ENCODE assay signal across 8 mouse cellular contexts in the genomic region with DNA sequence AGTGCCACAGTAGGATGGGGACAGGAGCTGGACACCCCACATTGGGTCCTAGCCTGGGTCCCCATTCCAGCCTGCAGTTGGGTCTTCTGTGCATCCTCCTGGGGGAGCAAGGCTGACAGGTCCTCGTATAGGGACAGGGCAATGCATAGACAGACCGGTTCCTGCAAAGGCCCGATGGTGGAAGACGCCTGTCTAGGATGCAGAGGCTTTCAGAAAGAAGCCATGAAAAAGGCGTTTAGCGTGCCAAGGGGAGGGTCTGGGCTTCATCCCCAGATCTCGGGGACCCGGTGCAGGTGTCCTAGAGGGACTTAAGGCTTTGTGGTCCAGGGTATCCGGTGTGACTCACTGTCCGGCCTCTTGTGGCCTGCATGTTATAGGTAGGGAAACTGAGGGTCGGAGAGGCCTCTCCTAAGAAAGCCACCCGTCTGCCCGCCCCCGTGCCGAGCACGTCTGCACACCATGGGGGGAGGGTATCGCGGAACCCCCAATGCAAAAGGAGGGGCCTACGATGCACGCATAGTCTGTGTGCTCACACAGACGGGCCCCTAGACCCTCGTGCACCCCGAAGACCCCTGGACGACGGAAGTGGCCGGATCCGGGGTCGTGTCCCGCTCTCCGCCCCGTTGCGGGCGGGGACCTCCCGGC. TPM values are rescaled to one million over a fixed set of nuclear protein-coding genes. Genes with fewer than 3 reads are reported as not detected.
DNase-seq lines count a peak whose midpoint lies in the region; ATAC-seq lines count a peak whose summit lies in the region.

No protein-coding gene starts in this region.

- H3K4me1 ChIP-seq in hindbrain, embryonic 15.5 days (replicated peaks), result peaks cover 54% of the 10 kb centered on the region
- H3K4me1 ChIP-seq in midbrain, embryonic 16.5 days (ENCODE audit: control insufficient read depth, insufficient read depth, low read length), result peaks cover 37% of the 10 kb centered on the region

- no peaks in the 10 kb centered on the region for H3K9me3 ChIP-seq in hindbrain, embryonic 15.5 days
- H3K9me3 ChIP-seq in midbrain, embryonic 16.5 days (replicated peaks; ENCODE audit: control insufficient read depth, low read length, poor library complexity, severe bottlenecking), result no peaks in the 10 kb centered on the region

- H3K36me3 ChIP-seq in hindbrain, embryonic 15.5 days, result peaks cover 24% of the 10 kb centered on the region
- H3K36me3 ChIP-seq in midbrain, embryonic 16.5 days (ENCODE audit: control insufficient read depth, insufficient read depth, low read length), result peaks cover 36% of the 10 kb centered on the region

- peak overlapping the region; percentile 95 for H3K9ac ChIP-seq in hindbrain, embryonic 15.5 days
- H3K9ac ChIP-seq in midbrain, embryonic 16.5 days (ENCODE audit: low read depth, low read length), result peak overlapping the region; percentile 100

- H3K4me2 ChIP-seq in hindbrain, embryonic 15.5 days, result peak overlapping the region; percentile 89
- H3K4me2 ChIP-seq in midbrain, embryonic 16.5 days (ENCODE audit: low read length), result peak overlapping the region; percentile 90

- 2% methylated on average over 34 of the region's 34 CpGs for WGBS in hindbrain, embryonic 15.5 days
- 2% methylated on average over 34 of the region's 34 CpGs for WGBS in midbrain, embryonic 16.5 days

- peak overlapping the region; percentile 82 for H3K4me3 ChIP-seq in hindbrain, embryonic 15.5 days
- peak overlapping the region; percentile 88 for H3K4me3 ChIP-seq in midbrain, embryonic 16.5 days (ENCODE audit: low read depth, low read length)

- H3K27me3 ChIP-seq in hindbrain, embryonic 15.5 days, result no peaks in the 10 kb centered on the region
- no peaks in the 10 kb centered on the region for H3K27me3 ChIP-seq in midbrain, embryonic 16.5 days (ENCODE audit: control insufficient read depth, insufficient read depth, low read depth, low read length)

- DNase-seq in adrenal gland, adult 8-10 months, result peak; percentile 55
- DNase-seq in adrenal gland, postnatal 25 days, result no peak
- DNase-seq in right cerebral cortex, postnatal 25 days, result peak; percentile 51
- DNase-seq in right cerebral cortex, postnatal 36 days (ENCODE audit: low spot score in 2 of 2), result no peak
- DNase-seq in embryo, embryonic 11 days, result no peak
- DNase-seq in ovary, postnatal 10 days (ENCODE audit: low spot score), result no peak

- ATAC-seq in hindbrain, embryonic 15.5 days (ENCODE audit: low FRiP score, low read depth), result no peak
- ATAC-seq in midbrain, embryonic 16.5 days, result 0 out of 2 replicates have a peak, but pooled peaks have one; percentile 1

- peak overlapping the region; percentile 94 for H3K27ac ChIP-seq in hindbrain, embryonic 15.5 days (replicated peaks)
- peak overlapping the region; percentile 97 for H3K27ac ChIP-seq in midbrain, embryonic 16.5 days (ENCODE audit: low read length)

RNA-seq across cellular contexts. Expression of gene Pik3r2, which starts 0.5 kb away (rescaled TPM):
- 10 to 100 TPM; 44.0 to 73.8 (median 57.9) TPM for total RNA-seq in adrenal gland, adult 8-10 months (2022)
- 50.2 and 62.1 TPM in 2 replicates for total RNA-seq in adrenal gland, postnatal 25 days (2021)
- 104 and 113 TPM in 2 replicates for polyA plus RNA-seq in hindbrain, embryonic 15.5 days (2015; fragmentation: Nextera tagmentation; extraction: Ambion mirVana)
- 107 and 112 TPM in 2 replicates for polyA plus RNA-seq in midbrain, embryonic 16.5 days (2015; fragmentation: Nextera tagmentation; extraction: Ambion mirVana)

RNA-seq across cellular contexts. Expression of gene Mpv17l2, which starts 15.2 kb away (rescaled TPM):
- 100 to 1,000 TPM; 106 to 166 (median 126) TPM for total RNA-seq in adrenal gland, adult 8-10 months (2022)
- total RNA-seq in adrenal gland, postnatal 25 days (2021), result 127 and 143 TPM in 2 replicates
- 40.4 and 44.9 TPM in 2 replicates for polyA plus RNA-seq in hindbrain, embryonic 15.5 days (2015; fragmentation: Nextera tagmentation; extraction: Ambion mirVana)
- 34.8 and 35.7 TPM in 2 replicates for polyA plus RNA-seq in midbrain, embryonic 16.5 days (2015; fragmentation: Nextera tagmentation; extraction: Ambion mirVana)

RNA-seq across cellular contexts. Expression of gene Rab3a, which starts 21.5 kb away (rescaled TPM):
- total RNA-seq in adrenal gland, adult 8-10 months (2022), result 10 to 100 TPM; 59.6 to 90.1 (median 74.4) TPM
- 65.2 and 89.6 TPM in 2 replicates for total RNA-seq in adrenal gland, postnatal 25 days (2021)
- polyA plus RNA-seq in hindbrain, embryonic 15.5 days (2015; fragmentation: Nextera tagmentation; extraction: Ambion mirVana), result 503 and 561 TPM in 2 replicates
- 477 and 573 TPM in 2 replicates for polyA plus RNA-seq in midbrain, embryonic 16.5 days (2015; fragmentation: Nextera tagmentation; extraction: Ambion mirVana)

RNA-seq across cellular contexts. Expression of gene Mast3, which starts 28.9 kb away (rescaled TPM):
- total RNA-seq in adrenal gland, adult 8-10 months (2022), result 10 to 100 TPM; 17.8 to 37.7 (median 26.5) TPM
- 26.9 and 27.4 TPM in 2 replicates for total RNA-seq in adrenal gland, postnatal 25 days (2021)
- polyA plus RNA-seq in hindbrain, embryonic 15.5 days (2015; fragmentation: Nextera tagmentation; extraction: Ambion mirVana), result 21.2 and 25.1 TPM in 2 replicates
- polyA plus RNA-seq in midbrain, embryonic 16.5 days (2015; fragmentation: Nextera tagmentation; extraction: Ambion mirVana), result 21.1 and 23.2 TPM in 2 replicates

RNA-seq across cellular contexts. Expression of gene Il12rb1, which starts 32.3 kb away (rescaled TPM):
- under 1 TPM; 0.11 to 0.75 (median 0.22) TPM for total RNA-seq in adrenal gland, adult 8-10 months (2022)
- not detected in 2 replicates for total RNA-seq in adrenal gland, postnatal 25 days (2021)
- polyA plus RNA-seq in hindbrain, embryonic 15.5 days (2015; fragmentation: Nextera tagmentation; extraction: Ambion mirVana), result 0.14 TPM in 1 of 2 replicates, not detected in the other
- 0.08 and 0.19 TPM in 2 replicates for polyA plus RNA-seq in midbrain, embryonic 16.5 days (2015; fragmentation: Nextera tagmentation; extraction: Ambion mirVana)

Comparison
In these comparisons a context has a peak if more than half of its experiments do, and no peak if none do; other contexts are left out.
1. DNase-seq: peak in adrenal gland, adult 8-10 months (single experiment) and right cerebral cortex, postnatal 25 days (single experiment); none in adrenal gland, postnatal 25 days (single experiment), right cerebral cortex, postnatal 36 days (0 of 2), embryo, embryonic 11 days (single experiment) and ovary, postnatal 10 days (single experiment).